Mouse (Mus musculus) hindbrain, embryonic 15.5 days (tissue): ENCODE measurements around the gene Dab2ip. TPM values are rescaled to one million over a fixed set of nuclear protein-coding genes. Genes with fewer than 3 reads are reported as not detected.

Experiments used
- ATAC-seq: fragments of 200-750 bp; cut with Nextera tagmentation; 2 replicates; pipeline ENCODE4 v1.8.0; 2017; ENCODE audit warnings: low read depth, moderate number of reproducible peaks, moderate TSS enrichment; ENCODE audit not compliant: low FRiP score
- H3K27ac ChIP-seq: fragments of 300-500 bp; sonication (generic); replicated peaks from 2 replicates; pipeline ENCODE4 v1.5.1; 2015; ENCODE audit warnings: mild to moderate bottlenecking, inconsistent platforms
- H3K27me3 ChIP-seq: fragments of 300-500 bp; sonication (generic); 2 replicates; pipeline ENCODE4 v1.6.1; 2015; ENCODE audit warnings: control low read depth, inconsistent platforms
- H3K36me3 ChIP-seq: fragments of 300-500 bp; sonication (generic); 2 replicates; pipeline ENCODE4 v1.6.1; 2015; ENCODE audit warnings: control low read depth, inconsistent platforms
- H3K4me1 ChIP-seq: fragments of 300-500 bp; sonication (generic); replicated peaks from 2 replicates; pipeline ENCODE4 v1.6.1; 2015; ENCODE audit warnings: control low read depth, inconsistent platforms
- H3K4me2 ChIP-seq: fragments of 300-500 bp; sonication (generic); 2 replicates; pipeline ENCODE4 v1.6.1; 2015; ENCODE audit warnings: moderate library complexity, mild to moderate bottlenecking, inconsistent platforms
- H3K4me3 ChIP-seq: fragments of 300-500 bp; sonication (generic); 2 replicates; pipeline ENCODE4 v1.5.1; 2015; ENCODE audit warnings: mild to moderate bottlenecking, inconsistent platforms
- H3K9ac ChIP-seq: fragments of 300-500 bp; sonication (generic); 2 replicates; pipeline ENCODE4 v1.6.1; 2015; ENCODE audit warnings: inconsistent platforms
- H3K9me3 ChIP-seq: fragments of 300-500 bp; sonication (generic); 2 replicates; pipeline ENCODE4 v1.6.1; 2016; ENCODE audit warnings: control low read depth, inconsistent platforms
- WGBS: fragments of 180-500 bp; shearing (Covaris S2); methylation state at CpG from one replicate; pipeline ENCODE4 v1.1.7; 2015; 5-methylcytosine and 5-hydroxymethylcytosine counted together
- polyA plus RNA-seq: library from polyadenylated mRNA; unstranded; fragments of >200 nt; fragmentation: Nextera tagmentation; extraction: Ambion mirVana; gene quantifications from 2 replicates; pipeline ENCODE4 v1.2.1, GENCODE M21; 2015

Dab2ip gene
- polyA plus RNA-seq, 1 experiment from 2014 or later: 70.7 TPM

- Histone ChIP-seq H3K27ac (no peak overlapping the region), H3K27me3 (peaks cover 12% of the 10 kb centered on the region), H3K9me3 (no peaks in the 10 kb centered on the region), H3K4me3 (no peak overlapping the region), H3K4me1 (peaks cover 20% of the 10 kb centered on the region), H3K36me3 (no peaks in the 10 kb centered on the region), H3K4me2 (no peak overlapping the region), H3K9ac (no peak overlapping the region)
- 44% methylated on average over 9 of the region's 9 CpGs for WGBS
- no peak for ATAC-seq
Measured at GRCm38 (mm10) chr2:35588368-35588767, 30.3 kb downstream of the Dab2ip start.

- Histone ChIP-seq H3K4me2 (no peak overlapping the region), H3K27ac (no peak overlapping the region), H3K9ac (no peak overlapping the region), H3K27me3 (peaks cover 2% of the 10 kb centered on the region; the same call in 1 of the 2 replicates), H3K36me3 (no peaks in the 10 kb centered on the region), H3K4me1 (peaks cover 20% of the 10 kb centered on the region), H3K9me3 (no peaks in the 10 kb centered on the region), H3K4me3 (no peak overlapping the region)
- ATAC-seq: no peak
- WGBS: 75% methylated on average over 10 of the region's 10 CpGs
Measured at GRCm38 (mm10) chr2:35589385-35589784, 31.3 kb downstream of the Dab2ip start.

- no peak overlapping the region for H3K27ac ChIP-seq
- H3K4me3 ChIP-seq: no peak overlapping the region
- H3K36me3 ChIP-seq: no peaks in the 10 kb centered on the region
- 71% methylated on average over 4 of the region's 4 CpGs for WGBS
- H3K9me3 ChIP-seq: no peaks in the 10 kb centered on the region
- H3K27me3 ChIP-seq: no peaks in the 10 kb centered on the region
- peaks cover 20% of the 10 kb centered on the region for H3K4me1 ChIP-seq
- H3K4me2 ChIP-seq: no peak overlapping the region
- no peak for ATAC-seq
- no peak overlapping the region for H3K9ac ChIP-seq
Measured at GRCm38 (mm10) chr2:35589800-35590199, 31.7 kb downstream of the Dab2ip start.

- Histone ChIP-seq H3K9ac (no peak overlapping the region), H3K4me2 (no peak overlapping the region), H3K27ac (no peak overlapping the region), H3K4me1 (peaks cover 20% of the 10 kb centered on the region), H3K27me3 (no peaks in the 10 kb centered on the region), H3K9me3 (no peaks in the 10 kb centered on the region), H3K4me3 (no peak overlapping the region), H3K36me3 (no peaks in the 10 kb centered on the region)
- WGBS: 65% methylated on average over 14 of the region's 14 CpGs
- ATAC-seq: no peak
Measured at GRCm38 (mm10) chr2:35591961-35592724, 34.1 kb downstream of the Dab2ip start.

GRCm38 (mm10) chr2:35592725-35593392 is 34.8 kb downstream of the Dab2ip start:
- Histone ChIP-seq H3K27me3 (no peaks in the 10 kb centered on the region), H3K4me1 (peaks cover 19% of the 10 kb centered on the region), H3K9me3 (no peaks in the 10 kb centered on the region), H3K9ac (no peak overlapping the region), H3K4me3 (no peak overlapping the region), H3K27ac (no peak overlapping the region), H3K36me3 (no peaks in the 10 kb centered on the region), H3K4me2 (no peak overlapping the region)
- ATAC-seq: 0 out of 2 replicates have a peak, but pooled peaks have one; percentile 12
- WGBS: 54% methylated on average over 9 of the region's 9 CpGs

- H3K27ac ChIP-seq: no peak overlapping the region
- H3K9ac ChIP-seq: no peak overlapping the region
- no peaks in the 10 kb centered on the region for H3K9me3 ChIP-seq
- H3K27me3 ChIP-seq: no peaks in the 10 kb centered on the region
- H3K4me3 ChIP-seq: no peak overlapping the region
- H3K4me2 ChIP-seq: no peak overlapping the region
- WGBS: 70% methylated on average over 7 of the region's 7 CpGs
- H3K4me1 ChIP-seq: peaks cover 9% of the 10 kb centered on the region; the same call in 1 of the 2 replicates
- ATAC-seq: no peak
- H3K36me3 ChIP-seq: no peaks in the 10 kb centered on the region
Measured at GRCm38 (mm10) chr2:35593889-35594288, 35.8 kb downstream of the Dab2ip start.

GRCm38 (mm10) chr2:35595102-35595501 is 37.0 kb downstream of the Dab2ip start:
- Histone ChIP-seq H3K9ac (no peak overlapping the region), H3K4me3 (no peak overlapping the region), H3K9me3 (no peaks in the 10 kb centered on the region), H3K27ac (no peak overlapping the region), H3K27me3 (no peaks in the 10 kb centered on the region), H3K36me3 (no peaks in the 10 kb centered on the region), H3K4me1 (peaks cover 8% of the 10 kb centered on the region; the same call in 1 of the 2 replicates), H3K4me2 (no peak overlapping the region)
- 58% methylated on average over 1 of the region's 1 CpGs for WGBS
- no peak for ATAC-seq

GRCm38 (mm10) chr2:35595718-35596117 is 37.7 kb downstream of the Dab2ip start:
- H3K4me1 ChIP-seq: peaks cover 8% of the 10 kb centered on the region; the same call in 1 of the 2 replicates
- H3K4me2 ChIP-seq: no peak overlapping the region
- H3K27me3 ChIP-seq: no peaks in the 10 kb centered on the region
- no peak overlapping the region for H3K4me3 ChIP-seq
- H3K9ac ChIP-seq: no peak overlapping the region
- no peak for ATAC-seq
- no peaks in the 10 kb centered on the region for H3K36me3 ChIP-seq
- no peak overlapping the region for H3K27ac ChIP-seq
- WGBS: 53% methylated on average over 5 of the region's 5 CpGs
- H3K9me3 ChIP-seq: no peaks in the 10 kb centered on the region

- Histone ChIP-seq H3K36me3 (no peaks in the 10 kb centered on the region), H3K9ac (no peak overlapping the region), H3K4me1 (peaks cover 8% of the 10 kb centered on the region; the same call in 1 of the 2 replicates), H3K27ac (no peak overlapping the region), H3K27me3 (no peaks in the 10 kb centered on the region), H3K9me3 (no peaks in the 10 kb centered on the region), H3K4me3 (no peak overlapping the region), H3K4me2 (no peak overlapping the region)
- no peak for ATAC-seq
- 74% methylated on average over 4 of the region's 4 CpGs for WGBS
Measured at GRCm38 (mm10) chr2:35596796-35597195, 38.7 kb downstream of the Dab2ip start.

- no peak overlapping the region for H3K4me3 ChIP-seq
- ATAC-seq: no peak
- H3K36me3 ChIP-seq: no peaks in the 10 kb centered on the region
- no peaks in the 10 kb centered on the region for H3K27me3 ChIP-seq
- H3K9me3 ChIP-seq: no peaks in the 10 kb centered on the region
- H3K4me2 ChIP-seq: no peak overlapping the region
- no peak overlapping the region for H3K9ac ChIP-seq
- 78% methylated on average over 3 of the region's 3 CpGs for WGBS
- no peak overlapping the region for H3K27ac ChIP-seq
- H3K4me1 ChIP-seq: no peaks in the 10 kb centered on the region
Measured at GRCm38 (mm10) chr2:35598819-35599218, 40.8 kb downstream of the Dab2ip start.

- Histone ChIP-seq H3K9me3 (no peaks in the 10 kb centered on the region), H3K27me3 (no peaks in the 10 kb centered on the region), H3K4me2 (no peak overlapping the region), H3K9ac (no peak overlapping the region), H3K4me3 (no peak overlapping the region), H3K27ac (no peak overlapping the region), H3K4me1 (no peaks in the 10 kb centered on the region), H3K36me3 (no peaks in the 10 kb centered on the region)
- 77% methylated on average over 3 of the region's 3 CpGs for WGBS
- ATAC-seq: no peak
Measured at GRCm38 (mm10) chr2:35601665-35602064, 43.6 kb downstream of the Dab2ip start.

- peaks cover 42% of the 10 kb centered on the region for H3K4me1 ChIP-seq
- no peak for ATAC-seq
- 10% methylated on average over 8 of the region's 8 CpGs for WGBS
- H3K4me3 ChIP-seq: no peak overlapping the region
- H3K9ac ChIP-seq: no peak overlapping the region
- no peak overlapping the region for H3K27ac ChIP-seq
- H3K27me3 ChIP-seq: no peaks in the 10 kb centered on the region
- H3K36me3 ChIP-seq: no peaks in the 10 kb centered on the region
- no peaks in the 10 kb centered on the region for H3K9me3 ChIP-seq
- no peak overlapping the region for H3K4me2 ChIP-seq
Measured at GRCm38 (mm10) chr2:35607476-35607875, 49.4 kb downstream of the Dab2ip start.
